Mouse (Mus musculus) CD4-positive naive resting alpha-beta T cell, adult 76 days (primary cell): ENCODE results near the gene Fis1. TPM values are rescaled to one million over a fixed set of nuclear protein-coding genes. Genes with fewer than 3 reads are reported as not detected.

Experiments used
- total RNA-seq: library from RNA; stranded (reverse); gene quantifications from one replicate; pipeline ENCODE4 v1.2.4, GENCODE M21; 2023

The Fis1 gene
- total RNA-seq: 113 TPM

DNA sequence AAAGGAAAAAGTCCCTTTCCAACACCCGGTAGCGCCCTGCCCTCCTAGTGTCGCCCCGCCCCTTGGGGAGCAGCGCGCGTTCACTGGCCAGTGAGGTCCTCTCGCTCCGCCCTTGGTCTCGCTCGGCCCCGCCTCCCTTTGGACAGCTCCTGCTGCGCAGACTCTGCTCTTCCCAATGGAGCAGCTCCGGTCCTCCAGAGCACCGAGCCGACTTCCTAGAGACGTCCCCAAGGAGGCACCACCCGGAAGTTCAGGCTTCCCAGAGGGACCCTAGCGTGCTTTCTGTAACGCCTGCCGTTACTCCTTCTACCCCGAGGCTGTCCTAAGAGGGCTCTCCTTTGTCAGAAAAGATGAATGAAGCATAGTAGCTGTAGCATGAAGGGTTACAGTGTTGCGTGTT lies at the start of gene Fis1:
Fis1 (plus strand) TSS at position 261 of the 400 bp plus-strand sequence.

DNA sequence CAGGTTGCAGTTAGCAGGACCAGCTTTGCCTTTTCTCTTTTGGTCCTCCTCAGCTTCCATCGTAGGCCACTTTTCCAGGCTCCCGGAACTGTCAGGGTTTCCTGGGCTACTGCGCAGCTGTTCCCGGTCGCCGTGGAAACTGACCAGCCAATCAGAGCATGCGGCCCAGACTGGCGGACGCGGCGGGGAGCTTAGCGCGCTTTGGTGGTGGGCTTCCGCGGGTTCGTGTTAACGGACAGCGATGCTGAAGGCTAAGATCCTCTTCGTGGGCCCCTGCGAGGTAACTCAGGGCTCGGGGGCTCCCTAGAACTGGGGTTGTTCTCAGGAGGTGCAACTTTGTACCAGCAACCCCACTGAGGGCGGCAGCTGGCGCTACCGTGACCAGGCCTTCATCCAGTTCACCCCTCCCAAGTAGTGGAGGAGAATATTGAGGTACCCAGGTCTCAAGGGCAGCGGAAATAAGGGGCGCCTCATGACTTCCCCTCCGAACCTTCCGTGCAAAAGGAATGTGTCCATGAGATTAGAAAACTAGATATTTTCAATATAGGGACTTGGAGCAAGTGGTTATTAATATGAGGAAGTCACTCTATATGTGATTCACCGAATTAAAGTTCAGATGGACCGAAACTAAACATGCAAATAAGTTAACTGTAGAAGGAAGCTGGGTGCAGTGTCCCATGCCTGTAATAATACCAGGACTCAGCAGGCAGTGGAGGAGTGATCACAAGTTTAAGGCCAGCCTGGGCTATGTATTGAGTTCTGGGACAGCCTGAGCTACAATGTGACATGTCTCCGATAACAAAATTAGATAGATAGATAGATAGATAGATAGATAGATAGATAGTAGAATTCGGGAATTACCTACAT lies 44.9 kb upstream of the Fis1 start, which contains the start of gene Ift22:
Ift22 (plus strand) TSS at position 160 of the 867 bp plus-strand sequence.

DNA sequence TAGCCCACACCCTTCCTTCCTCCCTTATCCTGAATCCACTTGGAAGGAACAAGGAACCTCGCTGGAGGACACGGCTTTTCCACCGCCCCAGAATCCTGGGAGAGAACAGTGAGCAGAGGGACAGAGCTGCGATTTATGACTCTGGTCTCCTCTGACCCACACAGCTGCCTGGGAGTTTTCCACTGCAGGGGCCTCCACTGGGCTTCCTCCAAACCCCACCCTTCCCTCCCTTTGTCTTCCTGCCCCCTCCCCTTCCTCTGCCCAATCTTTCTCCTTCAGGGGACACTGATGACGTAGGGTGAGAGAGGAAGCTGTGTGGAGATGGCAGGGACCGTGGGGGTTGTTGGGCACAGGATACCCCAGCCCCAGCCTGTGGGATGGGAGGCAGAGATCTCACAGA lies 13.3 kb downstream of the Fis1 start, which contains the start of gene Cldn15:
Cldn15 (plus strand) TSS at position 286 of the 400 bp plus-strand sequence.

DNA sequence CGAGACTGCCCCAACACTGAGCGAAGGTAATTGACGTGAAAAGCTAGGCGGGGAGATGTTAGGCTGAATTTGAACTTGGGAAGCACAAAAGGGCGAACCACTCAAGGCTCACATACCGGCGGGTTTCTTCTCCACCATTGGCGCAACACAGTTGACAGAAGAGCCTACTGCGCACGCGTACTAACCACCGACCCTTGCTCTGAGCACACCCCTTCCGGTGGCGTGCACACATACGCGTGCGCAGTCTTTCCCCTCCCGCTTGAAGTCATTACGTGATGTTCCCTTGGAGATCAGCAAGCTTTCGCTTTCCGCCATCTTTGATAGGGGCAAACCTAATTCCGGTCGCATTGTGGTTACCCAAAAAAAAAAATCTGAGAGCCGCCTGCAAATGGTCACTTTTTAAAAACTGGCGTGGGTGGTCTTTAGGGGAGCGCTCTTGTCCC lies 33.6 kb downstream of the Fis1 start, which contains the start of gene Plod3:
Plod3 (plus strand) TSS at position 325 of the 443 bp plus-strand sequence.

DNA sequence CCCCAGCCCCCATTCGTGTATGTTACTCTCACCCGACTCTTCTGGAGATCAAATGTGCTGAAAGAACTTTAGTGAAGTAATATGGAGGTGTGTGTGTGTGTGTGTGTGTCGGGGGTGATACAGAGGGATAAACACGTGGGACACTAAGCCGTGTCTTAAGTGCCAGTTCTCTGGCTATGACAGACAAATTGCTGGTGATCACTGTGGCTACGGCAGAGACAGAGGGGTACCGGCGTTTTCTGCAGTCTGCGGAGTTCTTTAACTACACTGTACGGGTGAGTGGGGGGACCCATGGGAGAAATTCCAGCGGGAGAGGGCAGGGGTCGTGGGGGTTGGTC lies 34.8 kb downstream of the Fis1 start, which contains the start of gene Znhit1:
Znhit1 (minus strand) TSS at position 88 of the 338 bp plus-strand sequence.

Other genes with a start within 250 kb of the Fis1 start
- gene Col26a1, start 70.1 kb upstream of the Fis1 start, total RNA-seq: not detected
- 2.6 TPM for gene Ift22, start 45.1 kb upstream of the Fis1 start, total RNA-seq
- not detected for gene Cldn15, start 13.3 kb downstream of the Fis1 start, total RNA-seq
- gene Plod3, start 33.7 kb downstream of the Fis1 start, total RNA-seq: 11.8 TPM
- gene Znhit1, start 34.7 kb downstream of the Fis1 start, total RNA-seq: 25.0 TPM
- gene Vgf, start 73.1 kb downstream of the Fis1 start, total RNA-seq: 0.21 TPM
- 27.1 TPM for gene Ap1s1, start 92.9 kb downstream of the Fis1 start, total RNA-seq
- 0.53 TPM for gene Serpine1, start 119.0 kb downstream of the Fis1 start, total RNA-seq
- 77.6 TPM for gene Trim56, start 162.9 kb downstream of the Fis1 start, total RNA-seq
- not detected for gene Muc3, start 196.0 kb downstream of the Fis1 start, total RNA-seq